Comparison of ENCODE assay signal across 9 mouse cellular contexts in the genomic region with DNA sequence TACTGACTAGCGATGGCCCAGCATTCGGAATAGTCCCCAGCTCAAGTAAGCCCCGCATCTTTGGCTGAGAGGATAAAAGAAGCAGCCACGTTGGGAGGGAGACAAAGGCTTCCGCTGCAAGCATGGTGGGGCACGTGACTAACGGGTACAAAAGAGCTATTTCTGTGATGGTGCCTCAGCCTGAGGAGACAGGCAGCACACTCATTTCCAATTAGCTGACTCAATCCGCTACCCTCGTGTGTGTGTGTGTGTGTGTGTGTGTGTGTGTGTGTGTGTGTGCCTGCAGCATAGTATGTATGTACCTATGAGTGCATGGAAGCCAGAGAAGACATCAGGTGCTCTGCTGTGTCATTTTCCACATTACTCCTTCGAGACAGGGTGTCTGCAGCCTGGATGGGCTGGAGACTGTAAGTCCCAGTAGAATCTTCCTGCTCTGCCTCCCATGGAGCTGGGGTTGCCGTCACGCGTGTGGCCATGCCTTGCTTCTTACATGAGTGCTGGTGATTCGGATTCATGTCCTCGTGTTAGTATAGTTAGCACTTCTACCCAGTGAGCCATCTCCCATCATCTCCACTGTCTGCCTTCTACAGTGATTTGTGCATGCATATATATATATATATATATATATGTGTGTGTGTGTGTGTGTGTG. TPM values are rescaled to one million over a fixed set of nuclear protein-coding genes. Genes with fewer than 3 reads are reported as not detected.
DNase-seq lines count a peak whose midpoint lies in the region; TF ChIP-seq lines count a peak whose summit lies in the region.
"Had no signal": no experiment of that assay in that cellular context is flagged by ENCODE, and none has a peak within 500 bp of the region (broad histone marks: within the 10 kb centered on the region; RNA-seq: fewer than 3 reads in every experiment).

No protein-coding gene starts in this region.

- TF ChIP-seq CTCF in kidney, adult 2 months (conservative IDR thresholded peaks at IDR 0.05; ENCODE audit: insufficient read depth, insufficient read length, low read depth, low read length) = no peak

- no peaks in the 10 kb centered on the region for H3K36me3 ChIP-seq in kidney, adult 2 months (ENCODE audit: control insufficient read depth, insufficient read depth, low read length)

- no peak overlapping the region for H3K4me3 ChIP-seq in kidney, adult 2 months (ENCODE audit: insufficient read depth, low read depth, low read length)

- H3K27me3 ChIP-seq in kidney, adult 2 months (replicated peaks; ENCODE audit: control insufficient read depth, insufficient read depth, low read length) = no peaks in the 10 kb centered on the region

- TF ChIP-seq POLR2A in kidney, adult 2 months (IDR thresholded peaks at IDR 0.05; ENCODE audit: low read depth, low read length) = no peak

- 85% methylated on average over 15 of the region's 15 CpGs for WGBS in kidney, adult 2 months

- DNase-seq in cerebellum, postnatal 10 days = peak; percentile 24 to 43
- no peak for DNase-seq in cerebellum, adult 9-10 months
- DNase-seq in frontal cortex, postnatal 10 days (ENCODE audit: low spot score in 2 of 2) = peak; percentile 32
- DNase-seq in left cerebral cortex, adult 8-10 months (ENCODE audit: low spot score in 2 of 2) = peak; percentile 14 to 50
- peak; percentile 53 to 65 for DNase-seq in right cerebral cortex, adult 2 months (ENCODE audit: low spot score in 2 of 2)
- no peak for DNase-seq in adrenal gland, postnatal 14 days
- no peak for DNase-seq in kidney, adult 2 months
- DNase-seq in kidney, postnatal 36 days = no peak

- no peaks in the 10 kb centered on the region for H3K4me1 ChIP-seq in kidney, adult 2 months (ENCODE audit: control insufficient read depth, insufficient read depth, low read length)

- no peak overlapping the region for H3K27ac ChIP-seq in kidney, adult 2 months (ENCODE audit: insufficient read depth, low read depth, low read length)

RNA-seq across cellular contexts. Expression of gene Ppm1l, which starts 41.9 kb away (rescaled TPM):
- total RNA-seq in left cerebral cortex, adult 8-10 months (2022) = 10 to 100 TPM; 72.9 to 90.6 (median 75.8) TPM
- 12.6 and 13.5 TPM in 2 replicates for total RNA-seq in adrenal gland, postnatal 14 days (2021)
- polyA plus RNA-seq in kidney, adult 2 months (2012; rRNA removed) = 4.0 TPM in 2 replicates

RNA-seq across cellular contexts. Expression of gene Arl14, which starts 52.6 kb away (rescaled TPM):
- not detected for total RNA-seq in left cerebral cortex, adult 8-10 months (2022)
- total RNA-seq in adrenal gland, postnatal 14 days (2021) = not detected in 2 replicates
- polyA plus RNA-seq in kidney, adult 2 months (2012; rRNA removed) = not detected in 2 replicates
- polyA plus RNA-seq: limb, embryonic 14.5 days had no signal

Comparison
In these comparisons a context has a peak if more than half of its experiments do, and no peak if none do; other contexts are left out.
1. DNase-seq: peak in cerebellum, postnatal 10 days (2 of 2), frontal cortex, postnatal 10 days (2 of 2), left cerebral cortex, adult 8-10 months (2 of 2) and right cerebral cortex, adult 2 months (2 of 2); none in cerebellum, adult 9-10 months (single experiment), adrenal gland, postnatal 14 days (single experiment), kidney, adult 2 months (single experiment) and kidney, postnatal 36 days (0 of 2).